ENCODE assay signal across 8 mouse cellular contexts in the genomic region with DNA sequence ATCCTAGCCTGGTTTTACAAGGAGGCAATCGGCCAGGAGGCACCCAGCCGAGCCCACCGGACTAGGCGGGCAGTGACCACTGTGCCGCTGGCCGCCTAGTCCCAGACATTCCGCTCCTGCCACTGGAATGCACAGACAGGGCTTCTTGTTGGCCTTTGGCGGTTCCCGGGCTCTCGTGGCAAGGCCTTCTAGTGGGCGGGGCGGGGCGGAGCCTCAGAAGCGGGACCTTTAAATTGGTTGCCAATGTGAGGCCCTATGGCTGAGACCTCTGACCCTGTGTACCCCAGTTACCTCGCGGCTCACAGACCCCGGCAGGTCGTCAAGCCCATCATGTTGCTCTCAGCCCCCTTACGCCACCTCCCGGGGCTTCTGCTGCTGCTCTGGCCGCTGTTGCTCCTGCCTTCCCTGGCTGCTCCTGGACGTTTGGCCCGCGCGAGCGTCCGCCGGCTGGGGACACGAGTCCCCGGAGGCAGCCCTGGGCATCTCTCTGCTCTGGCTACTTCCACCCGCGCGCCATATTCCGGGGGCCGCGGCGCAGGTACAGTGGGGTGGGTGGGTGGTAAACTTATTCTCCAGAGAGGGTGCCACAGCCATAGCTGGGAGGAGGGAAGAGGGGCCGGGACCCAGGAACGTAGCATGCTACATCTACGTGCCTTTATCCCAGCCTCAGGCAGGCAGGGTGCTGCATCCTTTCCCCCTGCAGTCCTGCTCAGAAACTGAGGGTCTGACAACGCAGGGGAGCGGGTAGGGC. TPM values are rescaled to one million over a fixed set of nuclear protein-coding genes. Genes with fewer than 3 reads are reported as not detected.
A peak's percentile ranks its signal among the peaks of the same experiment; 100 is the strongest.
DNase-seq lines count a peak whose midpoint lies in the region; ATAC-seq lines count a peak whose summit lies in the region.

A gene (plus strand): TSS at position 216 of the 751 bp plus-strand sequence.

- peak; percentile 11 for DNase-seq in CD4-positive helper T cell, adult 2 months (ENCODE audit: low read depth, low spot score)
- DNase-seq in adrenal gland, postnatal 25 days, result peak; percentile 81
- DNase-seq in heart, adult 8-10 months (ENCODE audit: low spot score), result peak; percentile 69
- DNase-seq in kidney, adult 11 months, result peak; percentile 77
- DNase-seq in neural tube, embryonic 10.5 days (ENCODE audit: extremely low spot score, low spot score), result peak; percentile 83
- peak; percentile 52 for DNase-seq in testis, postnatal 14 days (ENCODE audit: low spot score)

- 1% methylated on average over 42 of the region's 42 CpGs for WGBS in embryonic facial prominence, embryonic 12.5 days
- WGBS in liver, embryonic 16.5 days (ENCODE audit: insufficient replicate concordance), result 4% methylated on average over 42 of the region's 42 CpGs

- H3K27ac ChIP-seq in embryonic facial prominence, embryonic 12.5 days, result no peak within 1 kb of the TSS
- no peak within 1 kb of the TSS for H3K27ac ChIP-seq in liver, embryonic 16.5 days (ENCODE audit: low read length)

- H3K9ac ChIP-seq in embryonic facial prominence, embryonic 12.5 days, result peak within 1 kb of the TSS; percentile 57
- H3K9ac ChIP-seq in liver, embryonic 16.5 days (ENCODE audit: low read depth, low read length), result no peak within 1 kb of the TSS

- no peaks in the 10 kb centered on the region for H3K27me3 ChIP-seq in embryonic facial prominence, embryonic 12.5 days
- peaks cover 17% of the 10 kb centered on the region for H3K27me3 ChIP-seq in liver, embryonic 16.5 days (ENCODE audit: control insufficient read depth, insufficient read depth, low read depth, low read length)

- peak; percentile 67; the same call in 1 of the 2 replicates for ATAC-seq in embryonic facial prominence, embryonic 12.5 days (ENCODE audit: insufficient number of reproducible peaks, insufficient read depth, low FRiP score, low TSS enrichment)
- peak; percentile 43; the same call in 1 of the 2 replicates for ATAC-seq in liver, embryonic 16.5 days (ENCODE audit: low read depth)

- no peaks in the 10 kb centered on the region for H3K36me3 ChIP-seq in embryonic facial prominence, embryonic 12.5 days
- no peaks in the 10 kb centered on the region for H3K36me3 ChIP-seq in liver, embryonic 16.5 days (ENCODE audit: control insufficient read depth, insufficient read depth)

- H3K4me1 ChIP-seq in embryonic facial prominence, embryonic 12.5 days, result peaks cover 11% of the 10 kb centered on the region; the same call in 1 of the 2 replicates
- peaks cover 7% of the 10 kb centered on the region for H3K4me1 ChIP-seq in liver, embryonic 16.5 days (ENCODE audit: control insufficient read depth, low read depth, low read length)

- peak within 1 kb of the TSS; percentile 45 for H3K4me3 ChIP-seq in embryonic facial prominence, embryonic 12.5 days
- peak within 1 kb of the TSS; percentile 48 for H3K4me3 ChIP-seq in liver, embryonic 16.5 days (ENCODE audit: low read depth, low read length)

- H3K4me2 ChIP-seq in embryonic facial prominence, embryonic 12.5 days (replicated peaks), result peak within 1 kb of the TSS; percentile 95
- peak within 1 kb of the TSS; percentile 69 for H3K4me2 ChIP-seq in liver, embryonic 16.5 days (ENCODE audit: low read depth, low read length)

- no peaks in the 10 kb centered on the region for H3K9me3 ChIP-seq in embryonic facial prominence, embryonic 12.5 days
- no peaks in the 10 kb centered on the region for H3K9me3 ChIP-seq in liver, embryonic 16.5 days (replicated peaks; ENCODE audit: control insufficient read depth, low read length)

RNA-seq across cellular contexts. Expression of the gene that starts here (rescaled TPM):
- not detected in 2 replicates for total RNA-seq in adrenal gland, postnatal 25 days (2021)
- 2.0 and 2.1 TPM in 2 replicates for polyA plus RNA-seq in embryonic facial prominence, embryonic 12.5 days (2016; fragmentation: Nextera tagmentation; extraction: Ambion mirVana)
- total RNA-seq in heart, adult 8-10 months (2022), result not detected
- polyA plus RNA-seq in liver, embryonic 16.5 days (2015; fragmentation: Nextera tagmentation; extraction: Ambion mirVana), result 0.09 and 0.12 TPM in 2 replicates

Comparison
In these comparisons a context has a peak if more than half of its experiments do, and no peak if none do; other contexts are left out.
1. Peak in DNase-seq in adrenal gland, postnatal 25 days; RNA of the gene not detected or under 1 TPM.
2. Peak in DNase-seq in heart, adult 8-10 months; RNA of the gene not detected or under 1 TPM.
3. Peak in ATAC-seq, H3K4me3 ChIP-seq and H3K4me2 ChIP-seq in liver, embryonic 16.5 days; RNA of the gene not detected or under 1 TPM.
4. DNase-seq: peak in every context shown above with its lines; median percentile 83 in neural tube, embryonic 10.5 days; 81 in adrenal gland, postnatal 25 days; 77 in kidney, adult 11 months; 69 in heart, adult 8-10 months; 52 in testis, postnatal 14 days; 11 in CD4-positive helper T cell, adult 2 months.